Mouse (Mus musculus) liver, embryonic 14.5 days (tissue): ENCODE results near the gene Tbcc. TPM values are rescaled to one million over a fixed set of nuclear protein-coding genes. Genes with fewer than 3 reads are reported as not detected.

ENCODE experiments used
- ATAC-seq: fragments of 200-750 bp; cut with Nextera tagmentation; 2 replicates; pipeline ENCODE4 v1.8.0; 2017; ENCODE audit warnings: moderate number of reproducible peaks, mild to moderate bottlenecking, moderate library complexity; ENCODE audit not compliant: insufficient read depth
- DNase-seq, 3 experiments: peaks; one replicate each; pipeline ENCODE4 v3.0.0-alpha.2; 2012 to 2013; ENCODE audit warnings: low read depth in 3 of 3, low spot score in 3 of 3
- H3K27ac ChIP-seq: fragments of 300-500 bp; sonication (generic); 2 replicates; pipeline ENCODE4 v1.5.1; 2014; ENCODE audit warnings: moderate library complexity, mild to moderate bottlenecking, control low read depth, inconsistent platforms
- H3K27me3 ChIP-seq: fragments of 300-500 bp; sonication (generic); 2 replicates; pipeline ENCODE4 v1.6.1; 2014; ENCODE audit warnings: mild to moderate bottlenecking, low read length, moderate library complexity; ENCODE audit not compliant: control insufficient read depth, insufficient read depth
- H3K36me3 ChIP-seq: fragments of 300-500 bp; sonication (generic); replicated peaks from 2 replicates; pipeline ENCODE4 v1.6.1; 2014; ENCODE audit warnings: low read depth; ENCODE audit not compliant: control insufficient read depth, insufficient read depth
- H3K4me1 ChIP-seq, 2 experiments: fragments of 200-500 bp in 1 of 2; fragments of 300-500 bp in 1 of 2; sonication (generic) in 1 of 2; replicated peaks; 2 replicates each; pipeline ENCODE4 v1.6.1; 2012 to 2014; ENCODE audit warnings: antibody characterized with exemption in 1 of 2, inconsistent platforms in 1 of 2, low read length in 1 of 2; ENCODE audit not compliant: control insufficient read depth in 2 of 2, insufficient read depth in 2 of 2
- H3K4me2 ChIP-seq: fragments of 300-500 bp; sonication (generic); 2 replicates; pipeline ENCODE4 v1.6.1; 2014; ENCODE audit warnings: low read depth, mild to moderate bottlenecking, control low read depth, moderate library complexity
- H3K4me3 ChIP-seq, 2 experiments: fragments of 200-500 bp in 1 of 2; fragments of 300-500 bp in 1 of 2; sonication (generic) in 1 of 2; 2 replicates each; pipeline ENCODE4 v1.5.1; 2012 to 2014; ENCODE audit warnings: low read depth in 2 of 2, low read length in 2 of 2, mild to moderate bottlenecking in 2 of 2, control low read depth in 1 of 2, inconsistent platforms in 1 of 2, moderate library complexity in 1 of 2; ENCODE audit not compliant: insufficient read depth in 1 of 2
- H3K9ac ChIP-seq: fragments of 300-500 bp; sonication (generic); replicated peaks from 2 replicates; pipeline ENCODE4 v1.6.1; 2014; ENCODE audit warnings: mild to moderate bottlenecking, control low read depth, moderate library complexity
- H3K9me3 ChIP-seq: fragments of 300-500 bp; sonication (generic); 2 replicates; pipeline ENCODE4 v1.6.1; 2016; ENCODE audit warnings: low read length, mixed read lengths; ENCODE audit not compliant: control insufficient read depth
- CTCF ChIP-seq: IDR thresholded peaks from 2 replicates; pipeline ENCODE4 v1.5.1; 2016; ENCODE audit warnings: antibody characterized with exemption, low read depth, control low read depth
- EP300 ChIP-seq: IDR thresholded peaks from 2 replicates; pipeline ENCODE4 v1.6.1; 2016; ENCODE audit warnings: antibody characterized with exemption, low read depth
- WGBS: fragments of 180-500 bp; shearing (Covaris S2); extraction: QIAGEN DNeasy Blood & Tissue Kit; methylation state at CpG from one replicate; pipeline ENCODE4 v1.1.7; 2014; ENCODE audit not compliant: insufficient replicate concordance; 5-methylcytosine and 5-hydroxymethylcytosine counted together
- polyA plus RNA-seq, 2 experiments: library from polyadenylated mRNA; depleted of rRNA in 1 of 2; stranded (reverse) in 1 of 2; unstranded in 1 of 2; fragments of >200 nt; fragmentation: Nextera tagmentation in 1 of 2; extraction: Ambion mirVana in 1 of 2; gene quantifications; 2 replicates each; pipeline versions ENCODE4 v1.2.1 to v1.2.3; 2012 to 2014

Tbcc gene
- polyA plus RNA-seq, 2 experiments = 9.4 to 23.1 TPM

GRCm38 (mm10) chr17:46881728-46882127 lies 8.8 kb upstream of the Tbcc start:
- H3K27me3 ChIP-seq = no peaks in the 10 kb centered on the region
- ATAC-seq (no peak), DNase-seq (no peak)
- H3K4me3 ChIP-seq = no peak overlapping the region
- 80% methylated on average over 6 of the region's 6 CpGs for WGBS
- no peaks in the 10 kb centered on the region for H3K36me3 ChIP-seq
- TF ChIP-seq CTCF (no peak), EP300 (no peak)
- H3K4me1 ChIP-seq = peaks cover 18 to 38% of the 10 kb centered on the region in 2 experiments
- H3K27ac ChIP-seq = no peak overlapping the region
- no peaks in the 10 kb centered on the region for H3K9me3 ChIP-seq
- H3K9ac ChIP-seq = no peak overlapping the region
- H3K4me2 ChIP-seq = no peak overlapping the region

DNA sequence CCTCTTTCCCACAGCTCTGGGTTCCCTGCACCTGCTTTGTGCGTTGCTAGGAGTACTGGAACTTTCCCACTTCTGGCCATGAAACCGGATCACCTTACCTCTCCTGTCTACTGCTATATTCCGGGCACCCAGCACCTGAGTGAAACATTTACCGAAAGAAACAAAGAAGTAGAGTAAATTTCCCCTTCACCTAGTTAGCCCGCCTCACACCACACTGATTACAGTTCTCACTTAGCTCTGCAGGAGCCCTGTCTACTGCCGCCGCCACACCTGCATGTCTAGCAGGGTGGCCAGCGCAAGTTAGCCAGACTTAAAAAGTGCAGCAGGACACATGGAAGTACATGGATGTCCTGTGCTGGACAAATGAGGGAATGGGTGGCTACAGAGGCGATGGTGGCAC lies 7.4 kb upstream of the Tbcc start:
- no peak overlapping the region for H3K9ac ChIP-seq
- no peaks in the 10 kb centered on the region for H3K9me3 ChIP-seq
- 80% methylated on average over 9 of the region's 9 CpGs for WGBS
- TF ChIP-seq EP300 (no peak), CTCF (no peak)
- DNase-seq (no peak), ATAC-seq (no peak)
- no peak overlapping the region for H3K4me2 ChIP-seq
- no peak overlapping the region for H3K27ac ChIP-seq
- no peaks in the 10 kb centered on the region for H3K27me3 ChIP-seq
- no peak overlapping the region for H3K4me3 ChIP-seq
- H3K4me1 ChIP-seq = peaks cover 18 to 38% of the 10 kb centered on the region in 2 experiments
- no peaks in the 10 kb centered on the region for H3K36me3 ChIP-seq

- Histone ChIP-seq H3K4me1 (peaks cover 22 to 42% of the 10 kb centered on the region in 2 experiments), H3K4me3 (no peak overlapping the region), H3K36me3 (no peaks in the 10 kb centered on the region), H3K9ac (no peak overlapping the region), H3K9me3 (no peaks in the 10 kb centered on the region), H3K4me2 (no peak overlapping the region), H3K27ac (no peak overlapping the region), H3K27me3 (no peaks in the 10 kb centered on the region)
- TF ChIP-seq CTCF (no peak), EP300 (no peak)
- 68% methylated on average over 6 of the region's 6 CpGs for WGBS
- no peak for DNase-seq
- no peak for ATAC-seq
Measured at GRCm38 (mm10) chr17:46884766-46885165, 5.7 kb upstream of the Tbcc start.

DNA sequence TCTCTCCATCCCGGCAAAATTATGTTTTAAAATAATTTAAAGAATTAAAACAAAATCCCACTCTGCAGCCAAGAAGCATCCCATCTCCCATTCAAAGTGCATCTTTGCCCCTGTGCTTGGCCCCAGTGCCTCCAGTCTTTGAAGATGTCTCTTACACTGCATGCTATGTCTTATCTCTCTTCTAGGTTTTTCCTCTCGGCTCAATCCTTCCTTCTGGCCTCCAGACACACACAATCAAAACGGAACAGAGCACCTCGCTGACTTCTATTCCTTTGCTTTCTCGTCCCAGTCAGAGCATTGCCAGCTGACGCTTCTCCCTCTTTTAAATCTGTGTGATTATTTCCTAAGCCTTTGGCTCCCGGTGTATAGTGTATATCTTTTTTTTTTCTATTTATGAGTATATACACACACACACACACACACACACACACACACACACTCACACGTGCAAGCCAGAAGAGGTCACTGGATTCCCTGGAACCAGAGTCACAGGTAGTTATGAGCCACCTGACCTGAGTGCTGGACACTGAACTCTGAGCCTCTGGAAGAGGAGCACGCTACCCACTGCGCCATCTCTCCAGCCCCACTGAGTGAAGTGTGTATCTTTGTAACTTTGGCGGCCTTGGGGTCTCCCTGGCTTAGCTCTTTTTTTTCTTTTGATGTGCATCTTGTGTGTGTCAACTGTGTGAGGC lies 5.1 kb upstream of the Tbcc start:
- H3K36me3 ChIP-seq = no peaks in the 10 kb centered on the region
- H3K27ac ChIP-seq = peak overlapping the region; percentile 30
- peak overlapping the region; percentile 49 for H3K9ac ChIP-seq
- peak overlapping the region; percentile 68 for H3K4me2 ChIP-seq
- no peak for TF ChIP-seq CTCF
- TF ChIP-seq EP300 = no peak
- H3K9me3 ChIP-seq = no peaks in the 10 kb centered on the region
- H3K27me3 ChIP-seq = no peaks in the 10 kb centered on the region
- no peak for ATAC-seq
- DNase-seq = no peak
- 36% methylated on average over 11 of the region's 11 CpGs for WGBS
- H3K4me1 ChIP-seq = peaks cover 18 to 38% of the 10 kb centered on the region in 2 experiments
- no peak overlapping the region; a peak in 1 of 4 replicates for H3K4me3 ChIP-seq

- Histone ChIP-seq H3K9ac (peak overlapping the region; percentile 49), H3K36me3 (no peaks in the 10 kb centered on the region), H3K4me3 (peak overlapping the region in 1 of 2 experiments; percentile 2; a peak in 2 of 4 replicates), H3K4me1 (peaks cover 18 to 38% of the 10 kb centered on the region in 2 experiments), H3K9me3 (no peaks in the 10 kb centered on the region), H3K27me3 (no peaks in the 10 kb centered on the region), H3K4me2 (peak overlapping the region; percentile 68), H3K27ac (peak overlapping the region; percentile 55)
- WGBS = 13% methylated on average over 17 of the region's 17 CpGs
- peak; percentile 42 for ATAC-seq
- TF ChIP-seq EP300 (peak; percentile 45; the same call in 1 of the 2 replicates), CTCF (no peak)
- peak in 1 of 3 experiments; percentile 38 for DNase-seq
Measured at GRCm38 (mm10) chr17:46885910-46886643, 4.4 kb upstream of the Tbcc start.
